Mouse (Mus musculus) limb, embryonic 15.5 days (tissue): ENCODE results near the gene Ambra1. TPM values are rescaled to one million over a fixed set of nuclear protein-coding genes. Genes with fewer than 3 reads are reported as not detected.

ENCODE experiments used
- ATAC-seq: fragments of 200-750 bp; cut with Nextera tagmentation; 2 replicates; pipeline ENCODE4 v1.8.0; 2017; ENCODE audit warnings: low read depth, moderate TSS enrichment; ENCODE audit not compliant: insufficient number of reproducible peaks, low FRiP score, low TSS enrichment
- H3K27ac ChIP-seq: fragments of 300-500 bp; sonication (generic); 2 replicates; pipeline ENCODE4 v1.5.1; 2015; ENCODE audit warnings: moderate library complexity, mild to moderate bottlenecking, inconsistent platforms
- H3K27me3 ChIP-seq: fragments of 300-500 bp; sonication (generic); 2 replicates; pipeline ENCODE4 v1.6.1; 2015; ENCODE audit warnings: inconsistent platforms
- H3K36me3 ChIP-seq: fragments of 300-500 bp; sonication (generic); 2 replicates; pipeline ENCODE4 v1.6.1; 2015; ENCODE audit warnings: inconsistent platforms
- H3K4me1 ChIP-seq: fragments of 300-500 bp; sonication (generic); 2 replicates; pipeline ENCODE4 v1.6.1; 2015; ENCODE audit warnings: inconsistent platforms
- H3K4me2 ChIP-seq: fragments of 300-500 bp; sonication (generic); 2 replicates; pipeline ENCODE4 v1.6.1; 2015; ENCODE audit warnings: mild to moderate bottlenecking, inconsistent platforms
- H3K4me3 ChIP-seq: fragments of 300-500 bp; sonication (generic); 2 replicates; pipeline ENCODE4 v1.5.1; 2015; ENCODE audit warnings: mild to moderate bottlenecking, inconsistent platforms
- H3K9ac ChIP-seq: fragments of 300-500 bp; sonication (generic); 2 replicates; pipeline ENCODE4 v1.6.1; 2015; ENCODE audit warnings: inconsistent platforms
- H3K9me3 ChIP-seq: fragments of 300-500 bp; sonication (generic); 2 replicates; pipeline ENCODE4 v1.6.1; 2016; ENCODE audit warnings: inconsistent platforms
- WGBS: fragments of 180-500 bp; shearing (Covaris S2); methylation state at CpG from one replicate; pipeline ENCODE4 v1.1.7; 2015; 5-methylcytosine and 5-hydroxymethylcytosine counted together
- polyA plus RNA-seq: library from polyadenylated mRNA; unstranded; fragments of >200 nt; fragmentation: Nextera tagmentation; extraction: Ambion mirVana; gene quantifications from 2 replicates; pipeline ENCODE4 v1.2.1, GENCODE M21; 2015

The Ambra1 gene
- polyA plus RNA-seq, 1 experiment from 2014 or later: 17.1 TPM

- peak overlapping the region; percentile 75 for H3K4me2 ChIP-seq
- 27% methylated on average over 6 of the region's 6 CpGs for WGBS
- no peaks in the 10 kb centered on the region for H3K9me3 ChIP-seq
- H3K4me1 ChIP-seq: peaks cover 47% of the 10 kb centered on the region
- H3K4me3 ChIP-seq: 0 out of 2 replicates have a peak overlapping the region, but pooled peaks have one; percentile 64
- no peaks in the 10 kb centered on the region for H3K27me3 ChIP-seq
- H3K27ac ChIP-seq: peak overlapping the region; percentile 94
- 0 out of 2 replicates have a peak overlapping the region, but pooled peaks have one; percentile 14 for H3K9ac ChIP-seq
- ATAC-seq: no peak
- H3K36me3 ChIP-seq: peaks cover 46% of the 10 kb centered on the region
These were observed 202.9 kb downstream of the Ambra1 start for GRCm38 (mm10) chr2:91932737-91933350.

DNA sequence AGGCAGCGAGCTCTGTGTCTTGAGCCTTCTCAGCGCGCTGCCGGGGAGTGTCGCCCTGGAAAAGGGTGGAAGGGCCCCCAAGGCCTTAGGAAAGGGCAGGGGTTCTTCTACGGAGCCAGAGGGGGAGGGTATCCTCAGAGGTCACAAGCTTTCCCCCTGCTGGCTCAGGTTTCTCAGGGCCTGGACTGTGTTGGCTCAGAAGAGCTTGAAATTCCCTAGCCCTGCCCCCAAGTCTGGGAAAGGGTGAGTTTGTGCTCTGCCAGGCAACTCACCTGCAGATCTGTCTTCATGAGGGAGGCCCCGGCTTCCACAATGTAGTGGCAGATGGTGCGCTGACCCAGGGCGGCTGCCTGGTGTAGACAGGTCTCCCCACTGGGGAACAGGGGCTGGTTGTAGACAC is 203.5 kb downstream of the Ambra1 start:
- ATAC-seq: no peak
- H3K4me1 ChIP-seq: peaks cover 42% of the 10 kb centered on the region
- no peak overlapping the region for H3K4me3 ChIP-seq
- H3K9me3 ChIP-seq: no peaks in the 10 kb centered on the region
- H3K36me3 ChIP-seq: peaks cover 52% of the 10 kb centered on the region
- H3K27me3 ChIP-seq: no peaks in the 10 kb centered on the region
- WGBS: 43% methylated on average over 9 of the region's 9 CpGs
- H3K27ac ChIP-seq: peak overlapping the region; percentile 61; the same call in 1 of the 2 replicates
- H3K4me2 ChIP-seq: no peak overlapping the region
- H3K9ac ChIP-seq: no peak overlapping the region

- Histone ChIP-seq H3K27me3 (no peaks in the 10 kb centered on the region), H3K4me2 (no peak overlapping the region), H3K9ac (no peak overlapping the region), H3K4me3 (no peak overlapping the region), H3K36me3 (peaks cover 57% of the 10 kb centered on the region), H3K27ac (no peak overlapping the region), H3K9me3 (no peaks in the 10 kb centered on the region), H3K4me1 (peaks cover 38% of the 10 kb centered on the region)
- WGBS: 45% methylated on average over 8 of the region's 8 CpGs
- no peak for ATAC-seq
These were observed 204.1 kb downstream of the Ambra1 start for GRCm38 (mm10) chr2:91934016-91934415.

GRCm38 (mm10) chr2:91934826-91935525 is 205.0 kb downstream of the Ambra1 start:
- ATAC-seq: no peak
- no peak overlapping the region for H3K4me2 ChIP-seq
- H3K27me3 ChIP-seq: no peaks in the 10 kb centered on the region
- peaks cover 32% of the 10 kb centered on the region for H3K4me1 ChIP-seq
- H3K27ac ChIP-seq: no peak overlapping the region
- 83% methylated on average over 9 of the region's 9 CpGs for WGBS
- no peaks in the 10 kb centered on the region for H3K9me3 ChIP-seq
- H3K36me3 ChIP-seq: peaks cover 67% of the 10 kb centered on the region
- H3K9ac ChIP-seq: no peak overlapping the region
- no peak overlapping the region for H3K4me3 ChIP-seq

DNA sequence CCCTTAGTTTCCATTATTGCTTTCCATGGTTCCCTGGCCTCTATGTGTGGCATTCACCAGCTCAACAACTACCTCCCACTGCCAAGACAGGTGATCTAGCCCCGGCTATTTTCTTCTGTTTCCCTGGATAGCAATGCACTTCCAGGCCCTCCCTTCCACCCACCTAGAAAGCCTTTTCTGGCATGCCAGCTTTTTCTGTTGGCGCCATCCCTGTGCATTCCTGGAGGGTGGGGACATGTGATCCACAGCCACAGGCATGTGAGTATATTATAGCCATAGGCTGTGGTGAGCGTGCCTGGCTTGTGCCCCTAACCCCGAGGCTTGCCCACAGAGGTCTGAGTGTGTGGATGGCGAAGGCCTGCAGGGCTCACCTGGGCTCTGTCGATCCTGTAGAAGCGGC is 206.2 kb downstream of the Ambra1 start:
- H3K4me3 ChIP-seq: no peak overlapping the region
- H3K36me3 ChIP-seq: peaks cover 76% of the 10 kb centered on the region
- ATAC-seq: no peak
- H3K27me3 ChIP-seq: no peaks in the 10 kb centered on the region
- no peak overlapping the region for H3K4me2 ChIP-seq
- no peaks in the 10 kb centered on the region for H3K9me3 ChIP-seq
- H3K9ac ChIP-seq: no peak overlapping the region
- no peak overlapping the region for H3K27ac ChIP-seq
- WGBS: 87% methylated on average over 7 of the region's 7 CpGs
- H3K4me1 ChIP-seq: peaks cover 20% of the 10 kb centered on the region

DNA sequence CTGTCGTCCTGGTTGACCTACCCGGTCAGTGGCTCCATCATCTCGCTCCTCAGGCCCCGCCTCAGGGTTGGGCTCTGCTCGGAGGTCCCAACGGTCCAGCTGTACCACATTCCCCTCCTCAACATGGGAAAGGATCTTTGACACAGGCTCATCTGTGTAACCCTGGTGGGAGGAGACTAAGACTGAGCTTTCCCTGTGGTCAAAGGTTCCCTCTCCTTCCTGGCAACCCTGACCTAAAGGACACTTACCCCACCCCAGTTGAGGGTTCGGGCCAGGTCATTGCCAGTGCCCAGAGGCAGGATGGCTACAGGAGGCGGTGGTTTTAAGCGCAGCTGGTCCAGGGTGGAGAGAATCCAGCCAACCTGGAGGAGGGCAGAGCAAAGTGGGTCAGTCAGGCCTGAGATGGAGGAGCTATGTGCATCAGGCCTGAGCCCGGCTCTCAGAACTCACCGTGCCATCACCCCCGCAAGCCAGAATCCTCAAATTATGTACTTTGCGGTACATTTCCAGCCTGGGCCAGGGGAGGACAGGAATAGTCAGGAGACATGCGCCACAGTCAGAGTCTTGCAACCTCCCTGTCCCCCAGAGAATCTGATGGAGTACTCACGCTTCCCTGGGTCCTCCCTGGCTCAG is 209.5 kb downstream of the Ambra1 start:
- no peak overlapping the region for H3K9ac ChIP-seq
- H3K27ac ChIP-seq: no peak overlapping the region
- H3K27me3 ChIP-seq: no peaks in the 10 kb centered on the region
- H3K4me2 ChIP-seq: no peak overlapping the region
- peaks cover 4% of the 10 kb centered on the region for H3K4me1 ChIP-seq
- no peaks in the 10 kb centered on the region for H3K9me3 ChIP-seq
- 87% methylated on average over 15 of the region's 15 CpGs for WGBS
- H3K4me3 ChIP-seq: no peak overlapping the region
- no peak for ATAC-seq
- peaks cover 64% of the 10 kb centered on the region for H3K36me3 ChIP-seq

GRCm38 (mm10) chr2:91942356-91942755 is 212.4 kb downstream of the Ambra1 start:
- Histone ChIP-seq H3K36me3 (peaks cover 35% of the 10 kb centered on the region), H3K27ac (no peak overlapping the region)
- 78% methylated on average over 6 of the region's 6 CpGs for WGBS

DNA sequence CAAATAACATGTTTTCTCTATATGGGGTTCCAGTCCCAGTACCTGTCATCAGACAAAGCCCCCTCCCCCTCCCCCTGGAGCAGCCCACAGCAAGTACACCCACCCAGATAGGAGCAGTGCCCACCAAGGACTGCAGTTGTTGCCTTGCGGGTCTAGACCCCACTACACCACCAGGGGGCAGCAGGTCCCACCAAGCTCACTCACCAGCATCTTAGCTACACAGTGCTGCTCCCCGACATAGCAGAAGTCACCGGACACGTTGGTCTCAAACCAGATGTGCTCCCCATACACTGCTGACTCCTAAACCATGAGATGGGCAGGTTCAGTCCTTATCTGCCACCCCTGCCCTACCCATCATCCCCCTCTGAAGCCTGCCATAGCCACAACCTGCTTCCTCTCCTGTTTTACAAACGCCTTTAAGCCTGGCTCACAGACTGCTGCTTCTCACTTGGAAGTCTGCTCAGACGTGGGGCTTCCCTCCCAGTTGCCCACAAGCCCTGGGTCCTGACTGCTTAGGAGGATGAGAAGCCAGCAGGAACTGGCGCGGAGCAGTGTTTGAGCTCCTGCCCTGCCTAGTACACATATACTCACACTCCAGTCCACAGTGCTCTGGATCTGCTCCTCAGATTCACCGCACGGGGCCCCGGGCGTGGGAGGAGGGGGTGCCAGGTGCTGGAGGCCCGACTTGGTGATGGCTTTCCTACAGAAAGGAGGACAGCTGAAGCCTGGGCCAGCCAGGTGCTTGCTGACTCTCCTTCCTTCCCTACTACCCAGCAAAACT is 214.4 kb downstream of the Ambra1 start:
- peak; percentile 36; the same call in 1 of the 2 replicates for ATAC-seq
- Histone ChIP-seq H3K9me3 (no peaks in the 10 kb centered on the region), H3K27me3 (no peaks in the 10 kb centered on the region), H3K4me2 (no peak overlapping the region), H3K4me1 (peaks cover 42% of the 10 kb centered on the region), H3K9ac (no peak overlapping the region), H3K36me3 (peaks cover 15% of the 10 kb centered on the region), H3K4me3 (no peak overlapping the region), H3K27ac (peak overlapping the region; percentile 47; the same call in 1 of the 2 replicates)
- WGBS: 41% methylated on average over 13 of the region's 13 CpGs

More at GRCm38 (mm10) chr2:91942356-91942755, 212.4 kb downstream of the Ambra1 start:
- Histone ChIP-seq H3K4me3 (no peak overlapping the region), H3K9me3 (no peaks in the 10 kb centered on the region), H3K27me3 (no peaks in the 10 kb centered on the region), H3K9ac (no peak overlapping the region), H3K4me1 (peaks cover 25% of the 10 kb centered on the region), H3K4me2 (no peak overlapping the region)
- ATAC-seq: no peak

GRCm38 (mm10) chr2:91945483-91945882 is 215.5 kb downstream of the Ambra1 start, which contains the start of gene Gm9821:
Gene Gm9821, plus strand, starts transcription at chr2:91945703.
- Histone ChIP-seq H3K4me1 (peaks cover 53% of the 10 kb centered on the region), H3K4me3 (no peak within 1 kb of the TSS), H3K36me3 (peaks cover 4% of the 10 kb centered on the region), H3K27ac (peak within 1 kb of the TSS; percentile 47), H3K4me2 (no peak within 1 kb of the TSS), H3K9me3 (no peaks in the 10 kb centered on the region), H3K9ac (no peak within 1 kb of the TSS), H3K27me3 (no peaks in the 10 kb centered on the region)
- ATAC-seq: no peak
- 93% methylated on average over 18 of the region's 18 CpGs for WGBS

GRCm38 (mm10) chr2:91946836-91947235 is 216.9 kb downstream of the Ambra1 start:
- no peak for ATAC-seq
- no peak overlapping the region for H3K4me3 ChIP-seq
- peaks cover 57% of the 10 kb centered on the region for H3K4me1 ChIP-seq
- H3K36me3 ChIP-seq: no peaks in the 10 kb centered on the region; the same call in 1 of the 2 replicates
- no peak overlapping the region for H3K9ac ChIP-seq
- H3K27me3 ChIP-seq: no peaks in the 10 kb centered on the region
- H3K27ac ChIP-seq: no peak overlapping the region
- H3K9me3 ChIP-seq: no peaks in the 10 kb centered on the region
- H3K4me2 ChIP-seq: no peak overlapping the region
- WGBS: 59% methylated on average over 6 of the region's 6 CpGs

DNA sequence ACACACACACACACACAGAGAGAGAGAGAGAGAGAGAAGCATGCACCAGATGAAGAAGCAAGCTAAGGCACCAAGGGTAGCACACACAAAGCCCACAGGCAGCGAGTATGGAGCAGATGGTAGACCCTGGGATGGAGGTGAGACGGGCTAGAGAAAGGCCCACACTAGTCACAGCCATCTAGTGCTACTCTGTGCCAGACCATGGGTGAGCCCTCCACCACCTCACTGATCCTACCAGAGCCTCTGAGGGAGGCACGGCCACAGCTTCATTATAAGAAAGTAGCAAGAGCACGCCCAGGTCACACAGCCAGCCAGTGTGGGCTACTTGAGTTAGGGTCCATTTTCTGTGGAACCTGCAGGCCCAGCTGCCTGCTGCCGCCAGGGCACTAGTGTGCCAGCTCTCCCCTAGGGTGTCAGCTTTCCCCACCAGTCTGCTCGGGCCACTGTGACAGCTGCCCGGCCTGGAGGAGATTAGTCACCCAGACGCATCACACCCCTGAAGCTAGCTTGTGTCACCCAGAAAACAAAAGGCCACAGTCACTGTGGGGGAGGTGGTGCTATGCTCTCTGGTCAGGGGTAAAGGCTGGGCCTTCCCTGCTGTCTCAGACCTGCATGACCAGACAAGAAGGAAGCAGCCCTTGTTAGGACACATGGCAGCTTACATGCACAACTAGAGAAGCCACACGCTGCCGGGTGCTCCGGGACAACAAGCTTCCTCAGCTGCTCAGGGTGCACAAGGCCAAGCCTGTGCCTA is 217.6 kb downstream of the Ambra1 start:
- 55% methylated on average over 11 of the region's 11 CpGs for WGBS
- ATAC-seq: no peak
- Histone ChIP-seq H3K9ac (no peak overlapping the region), H3K4me2 (no peak overlapping the region), H3K27ac (peak overlapping the region; percentile 57), H3K4me1 (peaks cover 57% of the 10 kb centered on the region), H3K36me3 (no peaks in the 10 kb centered on the region; the same call in 1 of the 2 replicates), H3K27me3 (no peaks in the 10 kb centered on the region), H3K9me3 (no peaks in the 10 kb centered on the region), H3K4me3 (no peak overlapping the region)
